Mouse (Mus musculus) cerebellum, adult 11-12 months (tissue): ENCODE measurements around the gene Ctps2.

Experiments
- DNase-seq: peaks from one replicate; pipeline ENCODE4 v3.0.0; 2022

Gene Ctps2

DNA sequence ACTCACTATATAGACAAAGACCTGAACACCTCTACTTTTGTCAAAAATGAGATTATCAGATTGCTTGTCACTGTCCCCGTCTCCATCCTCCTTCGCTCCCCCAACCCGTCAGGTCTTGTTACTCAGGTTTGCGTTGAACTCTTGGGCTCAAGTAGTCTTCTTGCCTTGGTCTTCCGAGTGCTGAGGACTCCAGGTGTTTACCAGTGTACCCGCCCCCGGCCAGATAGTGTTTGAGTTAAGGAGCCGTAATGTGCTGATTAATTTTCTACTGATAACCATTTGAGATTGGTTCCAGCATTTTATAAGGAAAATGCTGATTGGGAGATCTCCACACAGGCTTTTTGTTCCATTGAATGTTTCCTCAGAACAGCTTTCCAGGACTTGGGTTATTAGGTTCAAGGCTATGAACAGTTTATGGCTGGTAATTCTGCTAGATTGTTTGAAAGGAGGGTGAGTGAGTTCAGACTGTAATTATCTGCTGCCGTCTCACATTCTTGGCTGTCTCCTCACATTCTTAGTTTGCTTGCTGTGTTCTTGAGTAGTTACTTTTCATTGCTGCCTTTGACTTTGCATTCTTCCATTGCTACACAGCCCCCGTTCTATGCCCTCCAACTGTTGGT, 85.9 kb downstream of the Ctps2 start:
- DNase-seq, result no peak

DNA sequence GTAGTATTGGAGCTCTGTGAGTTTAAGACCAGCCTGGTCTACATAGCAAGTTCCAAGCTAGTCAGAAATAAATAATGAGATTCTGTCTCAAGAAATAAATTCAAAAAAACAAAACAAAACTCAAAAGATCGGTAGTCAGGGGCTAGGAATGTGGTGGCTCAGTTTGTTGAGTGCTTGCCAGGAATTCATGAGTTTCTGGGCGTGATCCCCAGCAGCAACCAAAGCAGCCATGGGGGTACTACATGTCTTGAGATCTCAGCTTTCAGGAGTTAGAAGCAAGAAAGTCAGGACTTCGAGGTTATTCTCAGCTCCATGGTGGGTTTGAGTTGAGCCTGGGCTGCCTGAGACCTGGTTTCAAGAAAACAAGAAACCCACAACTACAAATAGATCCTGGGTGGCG, 90.4 kb downstream of the Ctps2 start:
- no peak for DNase-seq

DNA sequence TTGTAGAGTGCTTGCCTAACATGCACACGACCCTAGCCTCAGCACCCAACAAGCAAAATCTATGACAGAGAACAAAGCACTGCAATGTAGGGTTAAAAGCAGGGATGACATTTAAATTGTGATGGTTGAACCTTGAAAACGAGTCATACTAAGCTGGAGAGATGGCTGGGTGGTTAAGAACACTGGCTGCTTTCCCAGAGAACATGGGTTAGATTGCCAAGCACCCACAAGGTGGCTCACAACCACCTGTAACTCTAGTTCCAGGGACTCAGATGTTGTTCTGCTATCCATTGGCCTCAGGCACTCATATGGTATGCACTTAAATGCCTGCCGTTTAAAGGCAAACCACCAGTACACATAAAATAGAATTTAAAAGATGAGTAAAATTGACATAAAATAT, 91.1 kb downstream of the Ctps2 start:
- DNase-seq, result no peak

DNA sequence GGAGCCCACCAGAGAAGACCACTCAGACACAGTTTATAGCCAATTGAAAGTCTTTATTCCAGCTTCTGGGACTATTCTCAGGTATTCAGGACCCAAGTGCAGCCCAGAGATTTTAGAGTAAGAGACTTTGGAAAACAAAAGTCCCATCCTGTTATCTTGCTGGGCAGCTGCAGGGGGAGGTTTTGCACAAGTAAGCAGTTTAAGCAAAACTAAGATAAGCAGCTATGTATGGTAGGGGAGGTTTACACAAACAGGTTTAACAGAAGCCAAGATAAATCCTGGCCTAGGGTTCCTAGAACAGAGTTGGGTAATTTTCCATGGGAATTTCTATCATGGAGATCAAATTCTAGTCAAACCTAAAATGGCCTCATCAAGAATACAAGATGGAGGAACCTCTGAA, 126.8 kb downstream of the Ctps2 start:
- no peak for DNase-seq

DNA sequence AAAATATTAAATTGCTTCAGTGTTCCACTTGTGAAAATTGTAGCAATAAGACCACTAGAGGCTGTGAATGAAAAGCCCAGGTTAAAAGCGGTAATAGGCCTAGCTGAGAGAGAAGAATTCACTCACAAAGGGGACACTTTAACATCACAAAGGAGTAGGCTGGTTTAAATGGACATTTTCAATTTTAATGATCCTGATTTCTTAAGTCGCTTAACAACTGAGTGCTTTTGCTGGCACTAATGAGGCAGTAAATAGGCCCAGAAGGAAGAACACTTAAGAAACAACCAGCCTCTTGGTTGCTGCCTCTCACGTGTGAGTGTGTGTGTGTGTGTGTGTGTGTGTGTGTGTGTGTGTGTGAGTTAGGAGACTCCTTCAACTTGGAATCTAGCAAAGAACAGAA, 137.7 kb downstream of the Ctps2 start:
- DNase-seq, result no peak

DNA sequence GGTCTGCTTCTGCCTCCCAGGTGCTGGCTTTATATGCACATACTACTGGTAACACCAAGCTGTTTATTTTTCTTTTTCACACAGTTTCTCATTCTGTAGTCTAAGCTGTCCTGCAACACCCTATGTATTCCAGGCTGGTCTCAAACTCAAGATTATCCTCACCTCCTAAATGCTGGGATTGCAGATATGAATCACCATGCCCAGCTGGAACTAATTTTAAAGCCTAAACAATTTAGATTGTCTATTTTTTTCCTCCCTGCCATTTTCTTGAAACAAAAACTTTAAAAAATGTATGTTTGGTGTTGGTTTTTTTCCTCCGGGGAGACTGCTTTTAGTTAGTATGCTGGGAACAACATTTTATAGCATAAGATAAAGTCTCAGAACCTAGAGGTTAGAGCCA, 141.7 kb downstream of the Ctps2 start:
- DNase-seq, result no peak

DNA sequence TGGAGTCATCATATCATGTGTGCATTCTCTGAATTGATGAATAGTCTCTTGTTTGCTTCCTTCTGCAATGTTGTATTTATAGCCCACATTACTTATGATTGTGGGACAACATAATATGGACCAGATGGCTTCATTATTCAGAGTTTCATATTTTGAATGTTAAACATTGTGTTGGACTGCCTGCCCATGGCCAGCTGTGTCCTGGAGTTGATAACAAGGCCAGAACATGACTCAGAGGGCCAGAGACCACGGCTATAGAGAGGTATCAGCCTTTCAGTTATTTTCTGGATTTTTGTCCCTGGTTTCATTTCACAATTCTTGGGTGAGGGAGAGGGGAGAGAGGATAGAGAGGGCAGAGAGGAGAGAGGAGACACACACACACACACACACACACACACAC, 162.9 kb downstream of the Ctps2 start:
- DNase-seq, result no peak
